Mouse (Mus musculus) brown adipose tissue, adult 24 weeks (tissue): Measurements from ENCODE around the gene Ccdc124. TPM values are rescaled to one million over a fixed set of nuclear protein-coding genes. Genes with fewer than 3 reads are reported as not detected.
A peak's percentile ranks its signal among the peaks of the same experiment; 100 is the strongest.
"Not testable (repeated sequence)": the region's sequence is repeated elsewhere in the genome, so short reads cannot be mapped to it uniquely, and the experiment has no call there.

Experiments
- H3K27ac ChIP-seq: fragments of 200-500 bp; replicated peaks from 2 replicates; pipeline ENCODE4 v1.5.1; 2012; ENCODE audit warnings: low read depth, mild to moderate bottlenecking, low read length
- H3K4me1 ChIP-seq: fragments of 200-500 bp; 2 replicates; pipeline ENCODE4 v1.6.1; 2012; ENCODE audit warnings: low read length, mixed read lengths; ENCODE audit not compliant: control insufficient read depth, insufficient read depth, insufficient read length
- H3K4me3 ChIP-seq: fragments of 200-500 bp; 2 replicates; pipeline ENCODE4 v1.5.1; 2012; ENCODE audit warnings: low read depth, mild to moderate bottlenecking, low read length, moderate library complexity; ENCODE audit not compliant: insufficient read depth
- polyA plus RNA-seq: library from polyadenylated mRNA; stranded (reverse); fragments of >200 nt; gene quantifications from 2 replicates; pipeline ENCODE4 v1.2.4, GENCODE M21; 2012; ENCODE audit not compliant: missing spikeins, insufficient read depth, insufficient read length

Gene Ccdc124
- polyA plus RNA-seq, 1 experiment, result 60.6 TPM

GRCm38 (mm10) chr8:70836666-70837065, 37.1 kb downstream of the Ccdc124 start:
- Histone ChIP-seq H3K27ac (no peak overlapping the region), H3K4me3 (no peak overlapping the region), H3K4me1 (peaks cover 14% of the 10 kb centered on the region; the same call in 1 of the 2 replicates)

- Histone ChIP-seq H3K4me1 (peaks cover 14% of the 10 kb centered on the region; the same call in 1 of the 2 replicates), H3K27ac (no peak overlapping the region), H3K4me3 (no peak overlapping the region)
Measured at GRCm38 (mm10) chr8:70834071-70834470, 39.7 kb downstream of the Ccdc124 start.

DNA sequence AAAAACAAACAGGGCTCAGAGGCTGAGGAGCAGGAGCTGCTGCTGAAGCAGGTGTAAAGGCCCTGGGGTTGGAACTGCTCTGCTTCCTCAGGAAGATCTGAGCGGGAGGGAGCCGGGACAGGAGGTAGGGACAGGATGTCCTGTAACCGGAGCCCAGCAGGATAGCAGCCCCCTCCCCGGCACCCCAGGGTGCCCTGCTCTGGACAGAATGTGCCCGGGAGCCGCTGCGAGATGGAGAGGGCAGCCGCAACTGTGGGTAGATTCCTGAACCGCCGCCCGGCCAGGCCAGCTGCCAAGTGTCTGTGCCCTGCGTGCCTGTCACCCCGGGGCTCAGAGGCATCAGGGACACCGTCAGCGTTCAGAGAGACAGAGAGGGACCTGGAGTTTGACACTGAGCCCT, 40.2 kb downstream of the Ccdc124 start:
- H3K4me3 ChIP-seq, result peak overlapping the region; percentile 25
- H3K27ac ChIP-seq, result peak overlapping the region; percentile 76

DNA sequence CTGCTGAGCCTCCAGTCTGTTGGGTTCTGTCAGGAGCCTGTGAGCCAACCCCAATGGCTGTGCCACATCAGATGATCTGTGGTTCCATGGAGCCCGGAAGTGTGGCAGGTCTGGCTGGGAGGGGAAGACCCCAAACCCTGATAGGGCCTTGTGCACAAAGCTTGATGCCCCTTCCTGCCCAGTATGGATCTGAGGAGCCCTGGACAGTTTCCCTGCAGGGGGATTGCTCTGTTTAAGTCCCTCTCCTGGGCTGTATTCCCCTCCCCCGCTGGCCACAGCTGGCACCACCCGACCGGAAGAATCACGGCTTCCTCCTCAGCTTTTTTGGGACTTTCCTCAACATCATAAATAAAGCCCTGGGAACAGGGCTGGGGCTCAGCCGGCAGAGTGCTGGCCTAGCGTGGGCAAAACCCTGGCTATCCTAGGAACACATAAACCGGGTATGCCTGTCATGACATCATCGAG, 40.7 kb downstream of the Ccdc124 start:
- Histone ChIP-seq H3K4me1 (peaks cover 10% of the 10 kb centered on the region; the same call in 1 of the 2 replicates), H3K27ac (peak overlapping the region; percentile 76)

More for the DNA sequence above, 40.2 kb downstream of the Ccdc124 start:
- H3K4me1 ChIP-seq, result peaks cover 12% of the 10 kb centered on the region; the same call in 1 of the 2 replicates

GRCm38 (mm10) chr8:70832371-70832770, 41.4 kb downstream of the Ccdc124 start:
- H3K4me3 ChIP-seq, result no peak overlapping the region
- H3K27ac ChIP-seq, result no peak overlapping the region
- H3K4me1 ChIP-seq, result peaks cover 10% of the 10 kb centered on the region; the same call in 1 of the 2 replicates

More for the DNA sequence above, 40.7 kb downstream of the Ccdc124 start:
- H3K4me3 ChIP-seq, result peak overlapping the region; percentile 25

DNA sequence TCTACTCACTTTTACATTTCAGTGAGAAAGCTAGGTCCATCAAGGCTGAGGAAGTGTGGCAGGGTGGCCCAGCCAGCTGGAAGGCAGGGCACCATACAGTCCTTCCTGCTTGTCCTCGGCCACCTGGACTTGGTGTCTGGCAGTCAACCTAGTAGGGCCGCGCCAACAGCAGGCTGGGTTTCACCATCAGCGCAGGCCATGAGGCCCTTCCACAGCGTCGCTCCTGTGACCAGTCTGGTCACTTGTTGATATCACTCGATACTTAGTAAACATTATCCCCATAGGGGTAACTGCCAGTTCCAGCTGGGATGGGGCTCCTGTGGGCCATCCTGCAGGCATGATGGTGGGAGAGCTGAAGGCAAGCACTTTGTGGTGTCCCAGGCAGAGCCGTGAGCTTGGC, 42.2 kb downstream of the Ccdc124 start:
- Histone ChIP-seq H3K4me1 (peaks cover 10% of the 10 kb centered on the region; the same call in 1 of the 2 replicates), H3K27ac (no peak overlapping the region), H3K4me3 (no peak overlapping the region)

GRCm38 (mm10) chr8:70827796-70828195, 45.9 kb downstream of the Ccdc124 start:
- H3K4me1 ChIP-seq, result no peaks in the 10 kb centered on the region
- no peak overlapping the region for H3K27ac ChIP-seq
- H3K4me3 ChIP-seq, result no peak overlapping the region

GRCm38 (mm10) chr8:70827010-70827409, 46.7 kb downstream of the Ccdc124 start:
- no peak overlapping the region for H3K4me3 ChIP-seq
- H3K4me1 ChIP-seq, result no peaks in the 10 kb centered on the region
- H3K27ac ChIP-seq, result no peak overlapping the region

- Histone ChIP-seq H3K4me1 (no peaks in the 10 kb centered on the region), H3K27ac (no peak overlapping the region), H3K4me3 (no peak overlapping the region)
Measured at GRCm38 (mm10) chr8:70825816-70826215, 47.9 kb downstream of the Ccdc124 start.

- no peak overlapping the region for H3K27ac ChIP-seq
- no peak overlapping the region for H3K4me3 ChIP-seq
- no peaks in the 10 kb centered on the region for H3K4me1 ChIP-seq
Measured at GRCm38 (mm10) chr8:70823802-70824201, 49.9 kb downstream of the Ccdc124 start.

GRCm38 (mm10) chr8:70822594-70822993, 51.1 kb downstream of the Ccdc124 start:
- H3K27ac ChIP-seq, H3K4me1 ChIP-seq, H3K4me3 ChIP-seq: not testable (repeated sequence)

GRCm38 (mm10) chr8:70821992-70822391, 51.7 kb downstream of the Ccdc124 start:
- H3K4me1 ChIP-seq, result no peaks in the 10 kb centered on the region; the same call in 1 of the 2 replicates
- H3K4me3 ChIP-seq, result no peak overlapping the region
- H3K27ac ChIP-seq, result no peak overlapping the region

DNA sequence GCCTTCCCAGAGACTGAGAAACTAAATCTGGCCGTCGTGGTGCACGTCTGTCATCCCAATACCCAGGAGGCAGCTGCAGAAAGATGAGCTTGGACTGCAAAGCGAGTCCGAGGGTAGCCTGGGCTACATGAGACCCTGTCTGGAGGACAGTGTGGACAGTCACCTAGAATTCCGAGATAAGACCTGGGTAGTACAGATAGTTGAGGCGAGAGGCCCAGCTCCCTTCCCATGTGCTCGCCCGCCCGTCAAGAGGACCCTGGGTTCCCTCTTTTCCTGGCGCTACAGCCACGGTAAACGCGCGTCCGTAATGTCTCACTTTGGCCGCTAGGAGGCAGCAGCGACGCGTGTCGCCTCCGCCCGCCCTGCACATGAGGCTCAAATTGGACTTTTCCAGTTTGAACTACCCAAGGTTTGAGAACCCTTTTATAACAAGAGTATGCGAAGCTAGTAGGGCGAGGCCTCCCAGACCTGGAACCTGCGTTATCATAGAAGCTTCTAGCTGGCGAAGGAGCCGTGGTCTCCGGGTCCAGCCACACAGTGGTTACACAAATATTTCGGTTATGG, 52.3 kb downstream of the Ccdc124 start:
- Histone ChIP-seq H3K27ac (no peak overlapping the region), H3K4me1 (no peaks in the 10 kb centered on the region; the same call in 1 of the 2 replicates), H3K4me3 (no peak overlapping the region)

- Histone ChIP-seq H3K27ac (no peak overlapping the region), H3K4me3 (peak overlapping the region; percentile 48)
Measured at GRCm38 (mm10) chr8:70820101-70820935, 53.4 kb downstream of the Ccdc124 start.

More at GRCm38 (mm10) chr8:70820101-70820935, 53.4 kb downstream of the Ccdc124 start:
- no peaks in the 10 kb centered on the region; the same call in 1 of the 2 replicates for H3K4me1 ChIP-seq
